Mouse (Mus musculus) midbrain, embryonic 12.5 days (tissue): ENCODE measurements at regions not wholly inside any gene's neighbourhood (a gene's known extent, or its start where the extent isn't known, plus 50 kb on each side); places are given as distances from the start of the nearest gene placed in this dataset.

ENCODE experiments used
- ATAC-seq: fragments of 200-750 bp; cut with Nextera tagmentation; 2 replicates; pipeline ENCODE4 v1.8.0; 2017; ENCODE audit warnings: low read depth, moderate TSS enrichment, moderate library complexity; ENCODE audit not compliant: low FRiP score
- H3K27ac ChIP-seq: fragments of 300-500 bp; sonication (generic); replicated peaks from 2 replicates; pipeline ENCODE4 v1.5.1; 2016; ENCODE audit warnings: mild to moderate bottlenecking
- H3K27me3 ChIP-seq: fragments of 300-500 bp; sonication (generic); 2 replicates; pipeline ENCODE4 v1.6.1; 2016; ENCODE audit warnings: mild to moderate bottlenecking
- H3K36me3 ChIP-seq: fragments of 300-500 bp; sonication (generic); 2 replicates; pipeline ENCODE4 v1.6.1; 2016
- H3K4me1 ChIP-seq: fragments of 300-500 bp; sonication (generic); 2 replicates; pipeline ENCODE4 v1.6.1; 2016
- H3K4me2 ChIP-seq: fragments of 300-500 bp; sonication (generic); replicated peaks from 2 replicates; pipeline ENCODE4 v1.6.1; 2016; ENCODE audit warnings: mild to moderate bottlenecking, moderate library complexity
- H3K4me3 ChIP-seq: fragments of 300-500 bp; sonication (generic); 2 replicates; pipeline ENCODE4 v1.5.1; 2016; ENCODE audit warnings: mild to moderate bottlenecking
- H3K9ac ChIP-seq: fragments of 300-500 bp; sonication (generic); replicated peaks from 2 replicates; pipeline ENCODE4 v1.6.1; 2016; ENCODE audit warnings: mild to moderate bottlenecking, moderate library complexity
- H3K9me3 ChIP-seq: fragments of 300-500 bp; sonication (generic); 2 replicates; pipeline ENCODE4 v1.6.1; 2016; ENCODE audit warnings: mild to moderate bottlenecking
- WGBS: fragments of 180-500 bp; shearing (Covaris S2); methylation state at CpG from one replicate; pipeline ENCODE4 v1.1.7; 2016; 5-methylcytosine and 5-hydroxymethylcytosine counted together

GRCm38 (mm10) chr11:32931928-32932327, 107.5 kb upstream of the Smim23 start:
- H3K4me3 ChIP-seq = no peak overlapping the region
- ATAC-seq = no peak

GRCm38 (mm10) chr11:32931018-32931417, 106.6 kb upstream of the Smim23 start:
- Histone ChIP-seq H3K27ac (no peak overlapping the region), H3K27me3 (peaks cover 13% of the 10 kb centered on the region), H3K9me3 (no peaks in the 10 kb centered on the region), H3K4me1 (peaks cover 8% of the 10 kb centered on the region), H3K4me2 (peak overlapping the region; percentile 33), H3K9ac (no peak overlapping the region; the same call in 1 of the 2 replicates), H3K36me3 (no peaks in the 10 kb centered on the region), H3K4me3 (0 out of 2 replicates have a peak overlapping the region, but pooled peaks have one; percentile 13)
- no peak for ATAC-seq
- WGBS = 8% methylated on average over 12 of the region's 14 CpGs

More at GRCm38 (mm10) chr11:32931928-32932327, 107.5 kb upstream of the Smim23 start:
- peaks cover 6% of the 10 kb centered on the region for H3K4me1 ChIP-seq
- no peak overlapping the region for H3K4me2 ChIP-seq
- 64% methylated on average over 9 of the region's 9 CpGs for WGBS
- no peak overlapping the region for H3K9ac ChIP-seq
- no peaks in the 10 kb centered on the region for H3K36me3 ChIP-seq
- H3K27ac ChIP-seq = no peak overlapping the region
- no peaks in the 10 kb centered on the region for H3K9me3 ChIP-seq
- 0 out of 2 replicates have a peak, but pooled peaks cover 4% of the 10 kb centered on the region for H3K27me3 ChIP-seq

DNA sequence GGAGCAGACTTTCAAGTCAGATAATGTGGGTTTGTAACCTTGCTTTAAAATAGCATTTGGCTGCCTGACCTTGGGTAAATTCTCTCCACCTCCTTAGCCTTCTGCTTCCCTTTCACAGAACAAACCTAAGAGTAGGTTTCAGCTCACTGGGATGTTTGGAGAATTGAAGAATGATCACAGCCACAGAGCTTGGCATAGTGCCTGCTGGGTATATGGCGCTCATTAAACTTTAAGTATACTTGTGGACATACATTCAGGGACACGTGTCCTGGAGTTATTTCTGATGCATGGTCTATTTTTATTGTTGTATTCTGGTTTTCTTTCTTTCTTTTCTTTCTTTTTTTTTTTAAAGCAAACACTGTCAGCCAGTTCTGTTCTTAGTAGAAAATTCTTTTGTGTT, 104.4 kb upstream of the Smim23 start:
- Histone ChIP-seq H3K36me3 (no peaks in the 10 kb centered on the region), H3K27me3 (peaks cover 21% of the 10 kb centered on the region), H3K4me1 (peaks cover 20% of the 10 kb centered on the region), H3K9me3 (no peaks in the 10 kb centered on the region), H3K4me2 (no peak overlapping the region), H3K4me3 (no peak overlapping the region), H3K9ac (no peak overlapping the region), H3K27ac (no peak overlapping the region)
- ATAC-seq = no peak
- WGBS = 80% methylated on average over 2 of the region's 2 CpGs

DNA sequence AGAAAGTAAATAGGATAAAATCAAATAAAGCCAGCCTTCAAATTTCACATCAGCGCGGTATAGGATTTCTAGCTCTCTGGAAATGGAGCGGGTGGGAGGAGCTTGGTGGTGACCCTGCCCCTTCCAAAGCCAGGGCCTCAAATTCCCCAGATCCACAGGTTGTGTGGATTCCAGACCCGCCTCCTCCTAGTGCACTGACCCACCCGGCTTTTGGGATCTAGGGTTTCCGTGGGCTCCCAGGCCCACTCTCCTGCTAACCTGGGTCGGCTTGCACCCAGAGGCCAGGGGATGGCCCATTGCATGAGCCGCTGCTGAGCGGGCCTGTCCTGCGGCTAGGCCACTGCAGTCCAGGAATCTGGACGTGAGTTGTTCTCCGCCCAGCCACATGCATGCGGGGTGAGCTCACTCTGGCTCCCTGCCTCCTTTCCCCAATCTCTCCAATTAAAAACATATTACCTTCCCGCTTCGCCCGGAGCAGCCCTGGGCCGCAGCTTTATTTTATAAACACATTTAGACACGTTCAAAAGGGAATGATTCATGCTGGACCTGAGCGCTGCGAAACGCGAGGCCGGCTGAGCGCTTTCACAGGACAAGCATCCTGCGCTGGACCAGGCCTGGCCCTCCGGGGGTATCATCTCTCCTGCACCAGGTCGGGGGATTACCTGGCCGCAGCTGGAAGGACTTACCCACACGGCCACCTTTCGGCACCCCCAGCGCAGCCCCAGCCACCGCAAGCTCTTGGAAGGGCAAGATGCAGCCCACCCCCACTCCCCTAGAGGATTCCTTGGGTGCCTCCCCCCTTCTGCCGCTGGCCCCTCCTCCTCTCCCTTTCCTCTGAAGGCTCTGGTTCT, 101.2 kb upstream of the Smim23 start:
- no peak overlapping the region for H3K27ac ChIP-seq
- H3K4me2 ChIP-seq = peak overlapping the region; percentile 50
- H3K9me3 ChIP-seq = no peaks in the 10 kb centered on the region
- peaks cover 21% of the 10 kb centered on the region for H3K27me3 ChIP-seq
- ATAC-seq = peak; percentile 30; the same call in 1 of the 2 replicates
- WGBS = 4% methylated on average over 33 of the region's 33 CpGs
- H3K4me3 ChIP-seq = peak overlapping the region; percentile 24
- no peaks in the 10 kb centered on the region for H3K36me3 ChIP-seq
- H3K9ac ChIP-seq = no peak overlapping the region
- H3K4me1 ChIP-seq = peaks cover 14% of the 10 kb centered on the region

DNA sequence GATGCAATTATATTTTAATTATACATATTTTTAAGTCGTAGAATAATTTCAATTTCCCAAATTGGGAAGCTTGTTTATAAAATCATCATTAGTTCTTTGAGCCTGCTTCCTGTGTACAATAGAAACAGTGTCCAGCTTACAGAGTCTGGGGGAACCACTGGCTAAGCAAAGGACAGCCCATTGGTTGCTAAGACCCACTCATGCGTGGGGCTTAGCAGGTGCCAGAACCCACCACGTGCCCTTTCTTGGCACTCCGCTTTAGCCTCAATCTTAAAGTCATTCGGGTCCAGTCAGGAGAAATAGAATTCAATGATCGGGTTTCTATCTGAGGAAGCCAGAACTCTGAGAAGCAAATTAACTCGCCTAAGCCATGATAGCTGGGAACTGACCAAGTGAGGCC, 100.5 kb upstream of the Smim23 start:
- H3K27me3 ChIP-seq = peaks cover 21% of the 10 kb centered on the region
- no peak overlapping the region for H3K27ac ChIP-seq
- 76% methylated on average over 7 of the region's 7 CpGs for WGBS
- no peak for ATAC-seq
- H3K9ac ChIP-seq = no peak overlapping the region
- no peak overlapping the region for H3K4me3 ChIP-seq
- no peaks in the 10 kb centered on the region for H3K9me3 ChIP-seq
- peaks cover 14% of the 10 kb centered on the region for H3K4me1 ChIP-seq
- no peak overlapping the region for H3K4me2 ChIP-seq
- no peaks in the 10 kb centered on the region for H3K36me3 ChIP-seq

DNA sequence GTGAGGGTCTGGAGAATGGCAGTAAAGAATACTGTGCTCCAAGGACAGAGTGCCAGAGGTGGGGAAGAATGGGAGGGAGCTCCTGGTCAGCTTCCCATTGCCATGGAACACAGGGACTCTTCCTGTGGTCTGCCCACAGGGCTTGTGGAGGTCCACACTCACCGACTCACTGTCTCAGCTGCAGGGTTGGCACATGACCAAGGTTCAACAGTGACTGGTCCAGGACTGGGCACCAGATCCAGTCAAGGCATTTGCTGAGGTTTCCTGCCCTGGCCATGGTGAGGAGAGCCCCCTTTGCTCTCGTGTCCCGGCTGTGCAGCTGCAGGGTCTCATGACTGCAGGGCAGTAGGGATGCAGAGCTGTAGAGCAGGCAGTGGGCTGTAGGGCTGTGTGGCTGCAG, 88.7 kb upstream of the Smim23 start:
- H3K9me3 ChIP-seq = no peaks in the 10 kb centered on the region
- no peak overlapping the region for H3K4me3 ChIP-seq
- no peak overlapping the region for H3K9ac ChIP-seq
- ATAC-seq = no peak
- H3K27ac ChIP-seq = no peak overlapping the region
- H3K27me3 ChIP-seq = no peaks in the 10 kb centered on the region
- no peaks in the 10 kb centered on the region for H3K36me3 ChIP-seq
- H3K4me2 ChIP-seq = no peak overlapping the region
- 75% methylated on average over 3 of the region's 3 CpGs for WGBS
- 0 out of 2 replicates have a peak, but pooled peaks cover 1% of the 10 kb centered on the region for H3K4me1 ChIP-seq

- Histone ChIP-seq H3K27me3 (no peaks in the 10 kb centered on the region), H3K27ac (no peak overlapping the region), H3K4me2 (no peak overlapping the region), H3K4me3 (no peak overlapping the region), H3K36me3 (no peaks in the 10 kb centered on the region), H3K4me1 (0 out of 2 replicates have a peak, but pooled peaks cover 4% of the 10 kb centered on the region), H3K9me3 (no peaks in the 10 kb centered on the region), H3K9ac (no peak overlapping the region)
- ATAC-seq = no peak
- WGBS = 87% methylated on average over 4 of the region's 4 CpGs
These were observed 87.4 kb upstream of the Smim23 start for GRCm38 (mm10) chr11:32911791-32912190.

GRCm38 (mm10) chr11:32908723-32909411, 84.5 kb upstream of the Smim23 start:
- H3K4me2 ChIP-seq = no peak overlapping the region
- no peaks in the 10 kb centered on the region for H3K27me3 ChIP-seq
- 80% methylated on average over 14 of the region's 14 CpGs for WGBS
- no peak for ATAC-seq
- H3K4me1 ChIP-seq = 0 out of 2 replicates have a peak, but pooled peaks cover 4% of the 10 kb centered on the region
- no peak overlapping the region for H3K4me3 ChIP-seq
- no peak overlapping the region for H3K27ac ChIP-seq
- no peaks in the 10 kb centered on the region for H3K36me3 ChIP-seq
- no peak overlapping the region for H3K9ac ChIP-seq
- H3K9me3 ChIP-seq = no peaks in the 10 kb centered on the region

- no peak overlapping the region for H3K4me3 ChIP-seq
- H3K27me3 ChIP-seq = no peaks in the 10 kb centered on the region
- no peak overlapping the region for H3K27ac ChIP-seq
- no peaks in the 10 kb centered on the region for H3K9me3 ChIP-seq
- no peak overlapping the region for H3K4me2 ChIP-seq
- ATAC-seq = no peak
- 59% methylated on average over 10 of the region's 10 CpGs for WGBS
- H3K36me3 ChIP-seq = no peaks in the 10 kb centered on the region
- H3K9ac ChIP-seq = no peak overlapping the region
- 0 out of 2 replicates have a peak, but pooled peaks cover 4% of the 10 kb centered on the region for H3K4me1 ChIP-seq
These were observed 83.3 kb upstream of the Smim23 start for GRCm38 (mm10) chr11:32907520-32908233.

DNA sequence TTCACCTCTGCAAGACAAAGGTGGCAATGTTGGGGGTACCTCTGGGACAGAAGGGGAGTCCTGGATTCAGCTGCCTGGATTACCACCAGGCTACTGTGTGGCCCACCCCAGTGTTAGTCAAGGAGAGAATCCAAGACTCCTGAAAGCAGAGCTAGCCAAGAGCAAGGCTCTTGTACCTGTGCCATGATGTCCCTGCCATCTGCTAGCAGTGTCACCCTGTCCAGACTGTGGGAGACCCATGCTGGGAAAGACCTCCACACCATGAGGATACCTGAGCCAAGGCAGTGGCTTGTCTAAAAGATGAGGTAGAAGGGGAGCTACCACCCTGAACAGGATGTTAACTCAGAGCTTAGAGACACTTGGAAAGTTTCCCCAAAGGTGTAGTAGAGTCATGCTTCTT, 79.6 kb upstream of the Smim23 start:
- Histone ChIP-seq H3K27ac (no peak overlapping the region), H3K4me3 (no peak overlapping the region), H3K9ac (no peak overlapping the region), H3K27me3 (no peaks in the 10 kb centered on the region), H3K4me2 (no peak overlapping the region), H3K36me3 (no peaks in the 10 kb centered on the region), H3K9me3 (no peaks in the 10 kb centered on the region), H3K4me1 (0 out of 2 replicates have a peak, but pooled peaks cover 4% of the 10 kb centered on the region)
- ATAC-seq = no peak

- no peaks in the 10 kb centered on the region for H3K36me3 ChIP-seq
- no peaks in the 10 kb centered on the region for H3K27me3 ChIP-seq
- H3K9me3 ChIP-seq = no peaks in the 10 kb centered on the region
- 93% methylated on average over 3 of the region's 3 CpGs for WGBS
- no peak overlapping the region for H3K9ac ChIP-seq
- no peak for ATAC-seq
- H3K4me2 ChIP-seq = no peak overlapping the region
- no peak overlapping the region for H3K27ac ChIP-seq
- 0 out of 2 replicates have a peak, but pooled peaks cover 4% of the 10 kb centered on the region for H3K4me1 ChIP-seq
- no peak overlapping the region for H3K4me3 ChIP-seq
These were observed 79.0 kb upstream of the Smim23 start for GRCm38 (mm10) chr11:32903389-32903788.

DNA sequence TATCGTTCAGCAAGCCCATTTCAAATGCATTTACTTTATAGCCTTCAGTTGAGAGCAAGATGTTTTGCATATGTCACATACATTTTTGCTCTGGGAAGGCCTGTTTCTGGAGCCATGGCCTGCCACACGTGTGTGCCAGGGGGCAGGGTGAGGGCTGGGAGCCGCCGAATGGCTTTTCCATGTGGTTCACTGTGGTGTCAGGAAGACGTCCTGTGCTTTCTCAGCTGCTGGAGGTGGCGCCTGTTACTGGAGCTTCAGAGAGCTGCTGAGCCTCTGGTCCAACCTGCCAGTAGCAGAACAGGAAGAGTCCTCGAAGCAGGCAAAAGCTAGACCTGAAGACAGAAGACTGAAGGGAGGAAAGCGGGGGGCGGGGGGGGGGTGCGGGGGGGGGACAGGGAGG, 78.5 kb upstream of the Smim23 start:
- Histone ChIP-seq H3K4me1 (0 out of 2 replicates have a peak, but pooled peaks cover 2% of the 10 kb centered on the region), H3K9me3 (no peaks in the 10 kb centered on the region), H3K27ac (no peak overlapping the region), H3K9ac (no peak overlapping the region), H3K4me2 (no peak overlapping the region), H3K4me3 (no peak overlapping the region), H3K36me3 (no peaks in the 10 kb centered on the region), H3K27me3 (no peaks in the 10 kb centered on the region)
- ATAC-seq = no peak
- 76% methylated on average over 7 of the region's 10 CpGs for WGBS
